Mouse (Mus musculus) embryonic facial prominence, embryonic 10.5 days (tissue): ENCODE results near the gene Alox5. TPM values are rescaled to one million over a fixed set of nuclear protein-coding genes. Genes with fewer than 3 reads are reported as not detected.
A peak's percentile ranks its signal among the peaks of the same experiment; 100 is the strongest.

Source experiments
- DNase-seq: peaks from one replicate; pipeline ENCODE4 v3.0.0-alpha.2; 2017; ENCODE audit warnings: low spot score
- H3K27ac ChIP-seq: fragments of 300-500 bp; sonication (generic); replicated peaks from 2 replicates; pipeline ENCODE4 v1.5.1; 2016; ENCODE audit warnings: mild to moderate bottlenecking
- H3K27me3 ChIP-seq: fragments of 300-500 bp; sonication (generic); replicated peaks from 2 replicates; pipeline ENCODE4 v1.6.1; 2016; ENCODE audit warnings: low read depth, mild to moderate bottlenecking; ENCODE audit not compliant: poor library complexity, severe bottlenecking
- H3K36me3 ChIP-seq: fragments of 300-500 bp; sonication (generic); replicated peaks from 2 replicates; pipeline ENCODE4 v1.6.1; 2016; ENCODE audit warnings: mild to moderate bottlenecking, moderate library complexity
- H3K4me1 ChIP-seq: fragments of 300-500 bp; sonication (generic); 2 replicates; pipeline ENCODE4 v1.6.1; 2016
- H3K4me3 ChIP-seq: fragments of 300-500 bp; sonication (generic); 2 replicates; pipeline ENCODE4 v1.5.1; 2016; ENCODE audit warnings: mild to moderate bottlenecking, moderate library complexity
- H3K9me3 ChIP-seq: fragments of 300-500 bp; sonication (generic); 2 replicates; pipeline ENCODE4 v1.6.1; 2016; ENCODE audit warnings: mild to moderate bottlenecking
- WGBS: fragments of 180-500 bp; shearing (Covaris S2); methylation state at CpG from one replicate; pipeline ENCODE4 v1.1.7; 2016; 5-methylcytosine and 5-hydroxymethylcytosine counted together
- polyA plus RNA-seq: library from polyadenylated mRNA; unstranded; fragments of >200 nt; fragmentation: Nextera tagmentation; extraction: Ambion mirVana; gene quantifications from 2 replicates; pipeline ENCODE4 v1.2.1, GENCODE M21; 2016

The Alox5 gene
- polyA plus RNA-seq, 1 experiment from 2014 or later: 0.93 TPM

DNA sequence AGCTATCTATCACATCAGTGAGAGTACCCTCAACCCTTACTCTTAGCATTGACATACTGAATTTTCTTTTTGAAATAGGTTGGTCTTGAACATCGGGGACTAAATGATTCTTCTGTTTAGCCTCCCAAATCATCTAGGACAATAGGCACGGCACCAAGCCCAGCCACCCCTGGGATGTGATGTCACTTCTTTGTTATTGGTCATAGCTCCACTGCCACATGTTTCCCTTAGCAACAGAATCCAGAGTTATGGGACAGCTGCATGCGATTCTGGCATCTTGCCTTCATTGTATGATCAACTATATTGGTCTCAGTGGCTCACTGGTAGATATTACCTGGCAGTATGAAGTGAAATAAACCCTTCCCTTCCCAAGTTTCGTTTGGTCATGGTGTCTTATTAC is 20.5 kb downstream of the Alox5 start:
- no peaks in the 10 kb centered on the region for H3K27me3 ChIP-seq
- WGBS: 79% methylated on average over 4 of the region's 4 CpGs

DNA sequence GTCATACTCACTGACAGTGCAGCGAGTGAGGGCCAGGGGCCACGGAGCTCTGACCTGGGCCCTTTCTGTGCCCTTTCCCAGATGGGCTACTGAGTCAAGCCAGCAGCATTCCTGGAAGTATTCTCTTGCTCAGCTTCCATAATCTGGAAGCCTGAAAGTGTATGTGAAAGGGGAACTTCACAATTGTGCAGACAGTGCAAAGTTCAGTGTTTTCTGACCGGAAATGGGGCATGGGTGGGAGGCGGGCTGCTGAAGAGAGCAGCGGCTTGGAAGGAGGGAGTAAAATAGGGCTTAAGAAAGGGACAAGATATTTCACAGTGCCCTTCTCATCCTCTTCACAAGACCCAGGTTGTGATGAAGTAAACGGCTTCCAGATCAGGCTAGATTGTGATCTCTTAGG is 21.4 kb downstream of the Alox5 start:
- no peak for DNase-seq
- Histone ChIP-seq H3K4me1 (no peaks in the 10 kb centered on the region), H3K27me3 (no peaks in the 10 kb centered on the region), H3K4me3 (no peak overlapping the region), H3K27ac (no peak overlapping the region), H3K36me3 (no peaks in the 10 kb centered on the region), H3K9me3 (no peaks in the 10 kb centered on the region)
- WGBS: 90% methylated on average over 6 of the region's 6 CpGs

More for the DNA sequence above, 20.5 kb downstream of the Alox5 start:
- Histone ChIP-seq H3K4me3 (no peak overlapping the region), H3K9me3 (no peaks in the 10 kb centered on the region), H3K36me3 (no peaks in the 10 kb centered on the region), H3K27ac (no peak overlapping the region), H3K4me1 (no peaks in the 10 kb centered on the region)
- no peak for DNase-seq

DNA sequence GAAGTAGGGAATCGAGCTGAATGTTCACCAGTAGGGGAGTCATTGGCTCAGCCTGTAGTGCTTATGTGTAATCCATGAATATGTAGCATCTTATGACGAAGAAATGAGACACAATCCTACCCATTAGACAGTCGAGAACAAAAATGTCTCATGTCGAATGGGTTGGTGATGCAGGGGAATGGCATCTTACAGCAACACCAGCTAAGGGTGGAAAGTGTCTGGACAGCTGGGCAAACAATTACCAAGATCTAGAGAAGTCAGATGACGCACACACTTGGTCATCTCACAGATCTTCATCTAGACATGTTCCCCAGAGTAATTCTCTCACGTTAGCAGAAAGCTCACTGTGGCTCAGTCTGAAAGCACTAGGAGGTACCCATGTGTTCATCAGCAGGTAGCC is 22.1 kb downstream of the Alox5 start:
- no peaks in the 10 kb centered on the region for H3K36me3 ChIP-seq
- no peak overlapping the region for H3K4me3 ChIP-seq
- no peak overlapping the region for H3K27ac ChIP-seq
- no peaks in the 10 kb centered on the region for H3K9me3 ChIP-seq
- WGBS: 87% methylated on average over 6 of the region's 6 CpGs
- DNase-seq: no peak
- H3K27me3 ChIP-seq: no peaks in the 10 kb centered on the region
- H3K4me1 ChIP-seq: no peaks in the 10 kb centered on the region

DNA sequence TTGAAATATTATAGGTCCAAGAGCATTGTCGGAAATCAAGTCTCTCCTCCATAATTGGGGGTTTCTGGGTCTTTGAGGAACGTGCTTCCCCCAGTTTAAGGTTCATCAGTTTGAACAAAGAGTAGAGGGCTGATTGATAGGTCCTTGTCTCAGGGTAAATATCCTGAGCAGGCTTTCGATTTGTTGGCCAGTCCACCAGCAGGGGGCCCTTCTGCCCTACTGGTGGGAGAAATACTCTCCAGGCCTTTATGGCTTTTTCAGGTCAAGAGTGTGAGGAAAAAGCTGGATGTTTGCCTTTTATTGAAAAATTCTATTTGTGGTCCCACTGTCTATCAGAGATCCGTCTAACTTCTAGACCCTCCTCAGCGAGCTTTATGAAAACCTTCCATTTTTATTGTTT is 32.7 kb downstream of the Alox5 start:
- no peak overlapping the region for H3K27ac ChIP-seq
- 0 out of 2 replicates have a peak, but pooled peaks cover 7% of the 10 kb centered on the region for H3K9me3 ChIP-seq
- H3K27me3 ChIP-seq: no peaks in the 10 kb centered on the region
- DNase-seq: peak; percentile 22
- no peak overlapping the region for H3K4me3 ChIP-seq
- WGBS: 72% methylated on average over 5 of the region's 5 CpGs
- no peaks in the 10 kb centered on the region for H3K36me3 ChIP-seq
- H3K4me1 ChIP-seq: no peaks in the 10 kb centered on the region

DNA sequence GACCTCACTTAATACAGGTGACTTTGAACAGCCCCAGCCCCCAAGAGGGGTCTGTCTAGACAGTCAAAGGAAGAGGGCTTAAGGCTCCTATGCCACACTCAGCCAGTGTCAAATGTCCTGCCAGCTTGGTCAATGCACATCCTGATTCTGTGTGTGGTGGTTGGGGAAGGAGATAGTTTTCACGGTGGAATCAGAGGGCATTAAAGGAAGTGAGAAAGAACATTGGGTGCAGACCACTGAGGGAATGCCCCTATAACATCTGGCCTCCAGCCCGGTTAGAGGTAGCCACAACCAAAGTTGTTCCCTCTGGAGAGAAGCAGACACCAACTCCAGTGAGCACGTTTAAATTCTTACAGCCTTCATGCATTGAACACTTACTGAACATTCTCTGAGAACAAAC is 33.4 kb downstream of the Alox5 start:
- H3K4me1 ChIP-seq: no peaks in the 10 kb centered on the region
- no peaks in the 10 kb centered on the region for H3K27me3 ChIP-seq
- 81% methylated on average over 3 of the region's 3 CpGs for WGBS
- H3K9me3 ChIP-seq: 0 out of 2 replicates have a peak, but pooled peaks cover 7% of the 10 kb centered on the region
- no peak for DNase-seq
- no peak overlapping the region for H3K4me3 ChIP-seq
- H3K27ac ChIP-seq: no peak overlapping the region
- H3K36me3 ChIP-seq: no peaks in the 10 kb centered on the region

DNA sequence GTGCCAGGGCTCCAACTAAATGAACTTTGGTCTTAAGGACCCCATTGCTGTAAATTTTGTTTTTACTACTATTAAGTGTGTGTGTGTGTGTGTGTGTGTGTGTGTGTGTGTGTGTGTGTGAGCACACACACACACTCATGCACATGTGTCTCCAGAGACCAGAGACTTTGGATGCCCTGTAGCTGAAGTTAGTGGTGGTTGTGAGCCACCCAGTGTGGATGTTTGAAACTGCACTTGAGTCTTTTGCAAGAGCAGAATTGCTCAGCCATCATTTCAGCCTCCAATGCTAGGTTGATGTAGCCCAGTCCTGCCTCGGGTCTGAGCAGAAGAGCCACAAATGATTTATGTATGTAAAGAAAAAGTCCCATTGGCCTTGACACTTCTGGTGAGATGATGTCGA is 37.3 kb downstream of the Alox5 start:
- Histone ChIP-seq H3K27ac (no peak overlapping the region), H3K36me3 (no peaks in the 10 kb centered on the region), H3K4me3 (no peak overlapping the region), H3K9me3 (no peaks in the 10 kb centered on the region), H3K27me3 (no peaks in the 10 kb centered on the region), H3K4me1 (0 out of 2 replicates have a peak, but pooled peaks cover 3% of the 10 kb centered on the region)
- WGBS: 68% methylated on average over 2 of the region's 2 CpGs
- DNase-seq: no peak

DNA sequence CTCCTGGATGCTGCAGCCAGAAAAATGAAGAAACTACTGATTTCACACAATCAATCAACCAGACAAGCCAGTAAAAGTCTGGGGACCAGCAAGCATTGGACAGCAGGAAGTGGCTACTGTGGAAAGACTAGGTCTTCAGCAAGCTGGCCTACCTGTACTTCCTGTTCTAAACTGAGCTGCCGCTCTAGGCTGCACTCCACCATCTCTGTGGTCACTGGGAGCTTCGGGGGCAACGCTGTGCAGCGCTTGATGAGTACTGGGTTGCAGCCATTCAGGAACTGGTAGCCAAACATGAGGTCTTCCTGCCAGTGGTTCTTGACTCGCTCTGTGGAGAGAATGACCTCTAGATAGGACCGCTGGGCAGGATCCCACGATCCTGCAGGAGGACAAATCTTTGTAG is 38.0 kb downstream of the Alox5 start:
- no peak overlapping the region for H3K27ac ChIP-seq
- H3K36me3 ChIP-seq: no peaks in the 10 kb centered on the region
- WGBS: 90% methylated on average over 7 of the region's 7 CpGs
- 0 out of 2 replicates have a peak, but pooled peaks cover 3% of the 10 kb centered on the region for H3K4me1 ChIP-seq
- no peak for DNase-seq
- no peak overlapping the region for H3K4me3 ChIP-seq
- H3K9me3 ChIP-seq: no peaks in the 10 kb centered on the region
- H3K27me3 ChIP-seq: no peaks in the 10 kb centered on the region

DNA sequence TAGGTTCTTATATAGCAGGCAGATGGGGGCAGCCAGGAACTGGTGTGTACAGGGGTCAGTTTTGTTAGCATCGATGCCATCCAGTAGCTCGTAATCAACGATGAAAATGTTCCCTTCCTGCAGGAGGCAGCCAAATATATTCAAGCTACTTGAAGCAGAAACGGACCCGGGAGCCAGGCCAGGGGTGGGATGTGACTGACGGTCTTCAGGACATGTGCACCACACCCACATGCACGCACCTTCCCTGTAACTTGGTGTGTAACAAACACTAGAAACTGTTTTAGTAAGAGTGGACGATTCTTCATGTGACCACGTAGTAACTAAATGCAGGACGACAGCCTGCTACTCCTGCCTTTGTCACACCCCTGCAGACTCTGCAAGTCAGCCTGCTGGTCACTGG is 40.7 kb downstream of the Alox5 start:
- 90% methylated on average over 10 of the region's 10 CpGs for WGBS
- Histone ChIP-seq H3K27me3 (no peaks in the 10 kb centered on the region), H3K36me3 (no peaks in the 10 kb centered on the region), H3K27ac (no peak overlapping the region), H3K9me3 (no peaks in the 10 kb centered on the region), H3K4me3 (no peak overlapping the region), H3K4me1 (peaks cover 8% of the 10 kb centered on the region; the same call in 1 of the 2 replicates)
- no peak for DNase-seq

DNA sequence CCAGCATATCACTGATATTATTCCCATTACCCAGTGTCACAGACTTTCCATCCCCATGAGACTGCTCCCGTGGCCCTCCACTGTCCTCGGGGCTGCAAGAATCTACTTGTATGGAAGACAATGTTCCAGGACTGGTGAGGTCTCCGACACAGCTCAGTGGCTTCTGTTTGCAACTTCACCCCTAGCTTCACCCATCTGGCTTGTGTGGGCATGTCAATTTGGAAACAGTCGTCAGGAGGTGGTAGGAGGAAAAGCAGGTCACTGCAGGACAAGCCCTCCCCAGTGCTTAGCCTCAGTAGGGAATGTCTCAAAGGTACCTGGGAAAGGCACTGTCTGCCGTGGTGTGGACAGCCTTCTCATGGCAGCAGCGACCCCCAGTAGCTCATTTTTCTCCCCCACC is 41.3 kb downstream of the Alox5 start:
- Histone ChIP-seq H3K36me3 (no peaks in the 10 kb centered on the region), H3K4me1 (peaks cover 10% of the 10 kb centered on the region; the same call in 1 of the 2 replicates), H3K4me3 (no peak overlapping the region), H3K27me3 (no peaks in the 10 kb centered on the region), H3K9me3 (no peaks in the 10 kb centered on the region), H3K27ac (no peak overlapping the region)
- DNase-seq: no peak
- 69% methylated on average over 6 of the region's 6 CpGs for WGBS

DNA sequence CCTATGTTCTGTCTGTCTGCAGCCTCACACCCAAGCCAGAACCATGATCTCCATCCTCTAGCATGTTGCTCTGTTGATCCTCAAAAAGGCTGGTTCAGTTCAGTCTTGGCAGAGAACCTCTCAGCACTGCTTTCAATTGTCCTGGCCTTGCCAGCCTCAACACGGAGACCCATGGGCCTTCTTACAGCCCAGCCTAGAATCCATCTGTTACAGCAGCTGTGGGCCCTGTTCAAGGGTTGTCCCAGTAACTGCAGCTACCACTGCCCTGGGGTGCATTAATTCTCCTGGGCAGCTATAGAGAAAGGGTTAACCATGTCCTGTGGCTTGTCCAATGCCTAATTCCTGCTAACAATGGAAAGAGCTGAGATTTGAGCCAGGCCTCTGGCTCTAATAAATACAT is 42.5 kb downstream of the Alox5 start:
- Histone ChIP-seq H3K4me3 (no peak overlapping the region), H3K9me3 (no peaks in the 10 kb centered on the region), H3K4me1 (peaks cover 10% of the 10 kb centered on the region; the same call in 1 of the 2 replicates), H3K36me3 (no peaks in the 10 kb centered on the region), H3K27ac (no peak overlapping the region), H3K27me3 (no peaks in the 10 kb centered on the region)
- WGBS: 81% methylated on average over 1 of the region's 1 CpGs
- DNase-seq: no peak

DNA sequence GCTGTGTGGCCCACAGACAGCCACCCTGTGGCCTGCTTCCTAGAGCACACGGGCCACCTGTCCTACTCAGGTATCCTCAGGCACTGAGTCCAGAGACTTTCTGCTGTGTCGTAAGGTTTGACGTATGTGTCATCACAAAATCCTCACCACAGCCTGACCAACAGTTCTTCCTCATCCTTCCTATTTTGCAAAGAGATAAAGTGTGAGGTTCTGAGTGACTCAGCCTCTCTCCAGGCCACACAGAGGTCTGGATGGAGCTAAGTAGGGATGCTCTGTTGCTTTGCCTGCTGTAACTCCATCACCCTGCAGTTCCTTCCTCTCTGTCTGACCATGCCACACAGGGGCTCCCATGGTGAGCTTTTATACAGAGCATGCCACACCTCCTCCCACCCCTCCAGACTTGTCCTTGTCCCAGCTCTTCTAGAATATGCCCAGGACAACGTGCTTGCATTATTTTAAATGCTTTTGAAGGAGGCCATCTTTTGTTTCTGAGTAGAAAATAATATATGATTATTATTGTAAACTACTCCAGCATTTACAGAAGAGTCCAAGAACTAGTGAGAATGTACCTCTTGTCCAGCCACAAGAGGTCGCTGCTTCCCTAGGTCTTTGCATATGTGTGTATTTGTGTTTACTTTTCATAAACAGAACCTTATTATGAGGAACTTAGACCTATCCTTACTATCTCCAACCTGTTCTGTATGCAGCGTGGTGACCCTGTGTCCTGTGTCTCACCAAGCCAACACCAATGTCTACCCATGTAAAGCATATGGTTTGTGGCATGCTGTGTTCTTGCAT is 43.3 kb downstream of the Alox5 start:
- Histone ChIP-seq H3K36me3 (peaks cover 1% of the 10 kb centered on the region; the same call in 1 of the 2 replicates), H3K4me3 (no peak overlapping the region), H3K4me1 (peaks cover 10% of the 10 kb centered on the region; the same call in 1 of the 2 replicates), H3K9me3 (no peaks in the 10 kb centered on the region), H3K27ac (no peak overlapping the region), H3K27me3 (no peaks in the 10 kb centered on the region)
- no peak for DNase-seq
- 64% methylated on average over 6 of the region's 6 CpGs for WGBS

DNA sequence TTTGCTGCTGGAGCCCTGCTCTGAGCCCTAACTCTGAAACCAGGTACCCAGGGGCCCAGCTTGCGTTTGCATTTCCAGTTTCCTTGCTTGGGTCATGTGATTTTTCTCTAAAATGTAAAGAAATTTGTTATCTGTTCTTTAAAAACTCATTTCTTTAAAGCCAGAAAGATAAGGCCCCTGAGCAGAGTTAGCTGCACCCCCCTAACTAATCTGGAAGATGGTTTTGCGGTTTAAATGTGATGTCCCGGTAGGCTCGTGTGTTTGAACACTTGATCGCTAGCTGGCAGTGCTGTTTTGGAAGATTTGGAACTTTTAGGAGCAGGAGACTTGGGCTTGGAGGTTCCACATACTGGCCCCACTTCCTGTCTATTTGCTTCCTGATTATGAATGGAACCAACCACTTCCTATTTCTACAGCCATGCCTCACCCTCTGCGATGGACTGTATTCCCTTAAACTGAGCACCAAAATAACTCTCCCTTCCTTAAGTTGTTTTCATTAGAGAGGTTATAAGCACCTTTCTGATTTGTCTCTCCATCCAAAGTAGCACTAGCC is 44.9 kb downstream of the Alox5 start:
- no peak for DNase-seq
- H3K36me3 ChIP-seq: peaks cover 6% of the 10 kb centered on the region
- WGBS: 85% methylated on average over 6 of the region's 6 CpGs

DNA sequence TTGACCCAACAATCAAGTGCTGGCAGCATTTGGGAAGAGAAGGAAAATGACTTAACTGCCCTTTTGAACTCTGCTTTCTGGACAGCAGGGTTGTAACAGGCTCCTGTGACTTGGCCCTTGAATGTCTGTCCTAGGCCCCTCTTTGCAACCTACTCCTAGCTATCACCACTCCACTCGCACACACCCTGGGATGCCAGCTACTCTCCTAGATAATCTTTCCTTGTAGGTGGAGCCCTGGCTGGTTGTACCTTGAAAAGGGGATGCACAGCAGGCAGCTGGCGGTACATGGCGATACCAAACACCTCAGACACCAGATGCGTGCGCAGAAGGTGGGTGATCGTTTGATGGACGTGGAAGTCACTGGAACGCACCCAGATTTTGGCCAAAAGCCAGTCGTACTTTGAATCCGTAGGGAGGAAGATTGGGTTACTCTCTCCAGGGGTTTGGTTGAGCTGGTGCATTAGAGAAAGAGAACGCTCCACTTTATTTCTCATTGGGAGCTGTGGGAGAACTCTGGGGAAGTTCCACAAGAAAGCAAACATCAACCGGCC is 45.8 kb downstream of the Alox5 start:
- 86% methylated on average over 12 of the region's 12 CpGs for WGBS
- no peaks in the 10 kb centered on the region for H3K9me3 ChIP-seq

More for the DNA sequence above, 44.9 kb downstream of the Alox5 start:
- Histone ChIP-seq H3K4me1 (peaks cover 10% of the 10 kb centered on the region; the same call in 1 of the 2 replicates), H3K4me3 (no peak overlapping the region), H3K27ac (no peak overlapping the region), H3K9me3 (no peaks in the 10 kb centered on the region), H3K27me3 (no peaks in the 10 kb centered on the region)

More for the DNA sequence above, 45.8 kb downstream of the Alox5 start:
- Histone ChIP-seq H3K27me3 (no peaks in the 10 kb centered on the region), H3K27ac (no peak overlapping the region), H3K36me3 (peaks cover 13% of the 10 kb centered on the region), H3K4me3 (no peak overlapping the region), H3K4me1 (peaks cover 10% of the 10 kb centered on the region; the same call in 1 of the 2 replicates)
- no peak for DNase-seq
